Mouse (Mus musculus) heart, embryonic 11.5 days (tissue): ENCODE measurements around the gene Cpm. TPM values are rescaled to one million over a fixed set of nuclear protein-coding genes. Genes with fewer than 3 reads are reported as not detected.

Experiments
- ATAC-seq: fragments of 200-750 bp; cut with Nextera tagmentation; replicated peaks from 2 replicates; pipeline ENCODE4 v1.8.0; 2017; ENCODE audit warnings: moderate library complexity; ENCODE audit not compliant: insufficient number of reproducible peaks, low FRiP score, low TSS enrichment
- H3K27ac ChIP-seq: fragments of 300-500 bp; sonication (generic); 2 replicates; pipeline ENCODE4 v1.5.1; 2014; ENCODE audit warnings: mild to moderate bottlenecking, low read depth, low read length
- H3K27me3 ChIP-seq: fragments of 300-500 bp; sonication (generic); 2 replicates; pipeline ENCODE4 v1.6.1; 2014; ENCODE audit warnings: mild to moderate bottlenecking, low read length, mixed read lengths; ENCODE audit not compliant: control insufficient read depth, insufficient read depth
- H3K36me3 ChIP-seq: fragments of 300-500 bp; sonication (generic); 2 replicates; pipeline ENCODE4 v1.6.1; 2014; ENCODE audit warnings: mild to moderate bottlenecking, low read length, moderate library complexity, mixed read lengths; ENCODE audit not compliant: control insufficient read depth, insufficient read depth
- H3K4me1 ChIP-seq: fragments of 300-500 bp; sonication (generic); 2 replicates; pipeline ENCODE4 v1.6.1; 2014; ENCODE audit warnings: low read length; ENCODE audit not compliant: control insufficient read depth, insufficient read depth
- H3K4me2 ChIP-seq: fragments of 300-500 bp; sonication (generic); 2 replicates; pipeline ENCODE4 v1.6.1; 2014; ENCODE audit warnings: mild to moderate bottlenecking, moderate library complexity
- H3K4me3 ChIP-seq: fragments of 300-500 bp; sonication (generic); 2 replicates; pipeline ENCODE4 v1.5.1; 2014; ENCODE audit warnings: low read depth, low read length
- H3K9ac ChIP-seq: fragments of 300-500 bp; sonication (generic); 2 replicates; pipeline ENCODE4 v1.6.1; 2014; ENCODE audit warnings: mild to moderate bottlenecking, low read depth, low read length, moderate library complexity
- H3K9me3 ChIP-seq: fragments of 300-500 bp; sonication (generic); replicated peaks from 2 replicates; pipeline ENCODE4 v1.6.1; 2016; ENCODE audit warnings: low read length; ENCODE audit not compliant: control insufficient read depth
- WGBS: fragments of 180-500 bp; shearing (Covaris S2); extraction: QIAGEN DNeasy Blood & Tissue Kit; methylation state at CpG from one replicate; pipeline ENCODE4 v1.1.7; 2014; ENCODE audit not compliant: insufficient replicate concordance; 5-methylcytosine and 5-hydroxymethylcytosine counted together
- polyA plus RNA-seq: library from polyadenylated mRNA; unstranded; fragments of >200 nt; fragmentation: Nextera tagmentation; extraction: Ambion mirVana; gene quantifications from 2 replicates; pipeline ENCODE4 v1.2.1, GENCODE M21; 2014

Cpm gene
- polyA plus RNA-seq, 1 experiment from 2014 or later = 4.1 TPM

DNA sequence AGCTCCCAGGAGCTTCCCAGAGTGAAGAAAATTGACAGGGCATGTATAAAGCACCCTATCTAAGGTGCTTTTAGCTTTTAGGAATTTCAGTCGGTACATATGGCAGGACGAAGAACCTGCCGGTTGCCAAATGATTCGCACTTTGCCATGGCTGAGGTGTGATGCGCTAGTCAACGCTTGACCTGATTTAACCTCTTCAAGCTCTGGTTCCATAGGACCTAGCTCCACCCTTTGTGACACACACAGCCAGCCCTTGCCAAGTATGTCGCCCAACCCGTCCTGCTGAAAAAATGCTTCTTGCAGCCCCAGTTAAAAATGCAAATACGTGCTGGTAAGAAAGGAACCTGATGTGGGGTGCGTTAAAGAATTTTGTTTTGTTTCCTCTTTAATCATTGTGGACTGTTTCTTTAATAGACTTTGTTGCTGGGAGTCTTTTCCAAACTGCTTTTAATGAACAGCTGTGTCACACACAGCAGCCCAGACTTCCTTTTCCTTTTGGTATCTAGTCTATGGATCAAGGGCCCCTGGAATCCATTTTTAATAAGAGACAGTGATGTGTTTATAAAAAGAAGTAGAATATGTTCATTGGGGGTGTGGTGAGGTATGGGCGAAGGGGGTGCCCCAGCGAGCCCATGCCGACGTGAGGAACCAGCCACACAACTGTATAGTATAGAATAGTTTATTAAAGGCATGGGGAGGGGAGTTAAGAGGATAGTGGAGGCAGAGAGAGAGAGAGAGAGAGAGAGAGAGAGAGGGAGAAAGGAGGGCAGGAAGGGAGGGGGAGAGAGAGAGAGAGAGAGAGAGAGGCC lies 34.0 kb downstream of the Cpm start:
- no peaks in the 10 kb centered on the region for H3K36me3 ChIP-seq
- 72% methylated on average over 14 of the region's 14 CpGs for WGBS

DNA sequence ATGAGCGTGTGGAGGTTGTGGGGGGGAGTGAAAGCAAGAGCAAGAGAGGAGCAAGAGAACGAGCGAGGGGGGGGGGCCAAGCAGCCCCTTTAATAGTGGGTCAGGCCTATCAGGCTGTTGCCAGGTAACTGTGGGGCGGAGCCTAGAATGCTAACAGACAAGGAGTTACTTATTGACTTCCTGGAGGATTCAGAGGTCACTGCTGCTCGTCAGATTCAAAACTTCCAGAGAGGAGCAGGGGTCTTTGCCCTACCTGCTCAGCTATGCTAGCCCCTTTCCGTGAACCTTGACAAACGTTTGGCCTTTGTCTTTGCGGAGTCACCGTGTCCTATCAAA lies 34.5 kb downstream of the Cpm start:
- no peak for ATAC-seq
- no peaks in the 10 kb centered on the region for H3K27me3 ChIP-seq
- no peaks in the 10 kb centered on the region for H3K36me3 ChIP-seq
- 0 out of 2 replicates have a peak overlapping the region, but pooled peaks have one; percentile 30 for H3K9ac ChIP-seq
- no peaks in the 10 kb centered on the region for H3K4me1 ChIP-seq
- peak overlapping the region; percentile 59 for H3K4me2 ChIP-seq
- WGBS = 29% methylated on average over 9 of the region's 9 CpGs
- no peak overlapping the region for H3K27ac ChIP-seq
- H3K4me3 ChIP-seq = no peak overlapping the region
- H3K9me3 ChIP-seq = no peaks in the 10 kb centered on the region

More for the DNA sequence above, 34.0 kb downstream of the Cpm start:
- no peak overlapping the region for H3K27ac ChIP-seq
- H3K9ac ChIP-seq = no peak overlapping the region
- H3K4me2 ChIP-seq = peak overlapping the region; percentile 59
- no peak overlapping the region for H3K4me3 ChIP-seq
- H3K4me1 ChIP-seq = no peaks in the 10 kb centered on the region
- H3K9me3 ChIP-seq = no peaks in the 10 kb centered on the region
- H3K27me3 ChIP-seq = no peaks in the 10 kb centered on the region
- ATAC-seq = no peak

GRCm38 (mm10) chr10:117664208-117664925 lies 35.1 kb downstream of the Cpm start:
- H3K4me3 ChIP-seq = no peak overlapping the region
- no peak overlapping the region for H3K27ac ChIP-seq
- H3K36me3 ChIP-seq = no peaks in the 10 kb centered on the region
- no peaks in the 10 kb centered on the region for H3K27me3 ChIP-seq
- H3K9me3 ChIP-seq = no peaks in the 10 kb centered on the region
- H3K4me2 ChIP-seq = peak overlapping the region; percentile 59
- WGBS = 53% methylated on average over 14 of the region's 14 CpGs
- H3K9ac ChIP-seq = 0 out of 2 replicates have a peak overlapping the region, but pooled peaks have one; percentile 30
- no peaks in the 10 kb centered on the region for H3K4me1 ChIP-seq
- ATAC-seq = no peak

DNA sequence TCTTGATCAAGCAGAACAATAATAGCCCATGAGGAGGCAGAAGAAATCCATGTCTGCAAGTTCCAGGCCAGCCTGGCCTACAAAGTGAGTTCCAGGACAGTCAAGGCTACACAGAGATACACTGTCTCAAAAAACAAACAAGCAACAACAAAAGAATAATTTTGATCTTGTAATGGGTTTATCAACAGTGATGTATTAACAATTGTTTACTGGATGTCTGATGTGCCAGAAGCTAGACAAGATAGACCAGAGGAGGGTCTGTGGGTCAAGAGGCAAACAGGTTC lies 35.6 kb downstream of the Cpm start:
- H3K27ac ChIP-seq = no peak overlapping the region
- H3K4me3 ChIP-seq = no peak overlapping the region
- no peaks in the 10 kb centered on the region for H3K27me3 ChIP-seq
- H3K9ac ChIP-seq = no peak overlapping the region
- H3K9me3 ChIP-seq = no peaks in the 10 kb centered on the region
- H3K4me2 ChIP-seq = no peak overlapping the region
- no peaks in the 10 kb centered on the region for H3K36me3 ChIP-seq
- no peak for ATAC-seq
- no peaks in the 10 kb centered on the region for H3K4me1 ChIP-seq

DNA sequence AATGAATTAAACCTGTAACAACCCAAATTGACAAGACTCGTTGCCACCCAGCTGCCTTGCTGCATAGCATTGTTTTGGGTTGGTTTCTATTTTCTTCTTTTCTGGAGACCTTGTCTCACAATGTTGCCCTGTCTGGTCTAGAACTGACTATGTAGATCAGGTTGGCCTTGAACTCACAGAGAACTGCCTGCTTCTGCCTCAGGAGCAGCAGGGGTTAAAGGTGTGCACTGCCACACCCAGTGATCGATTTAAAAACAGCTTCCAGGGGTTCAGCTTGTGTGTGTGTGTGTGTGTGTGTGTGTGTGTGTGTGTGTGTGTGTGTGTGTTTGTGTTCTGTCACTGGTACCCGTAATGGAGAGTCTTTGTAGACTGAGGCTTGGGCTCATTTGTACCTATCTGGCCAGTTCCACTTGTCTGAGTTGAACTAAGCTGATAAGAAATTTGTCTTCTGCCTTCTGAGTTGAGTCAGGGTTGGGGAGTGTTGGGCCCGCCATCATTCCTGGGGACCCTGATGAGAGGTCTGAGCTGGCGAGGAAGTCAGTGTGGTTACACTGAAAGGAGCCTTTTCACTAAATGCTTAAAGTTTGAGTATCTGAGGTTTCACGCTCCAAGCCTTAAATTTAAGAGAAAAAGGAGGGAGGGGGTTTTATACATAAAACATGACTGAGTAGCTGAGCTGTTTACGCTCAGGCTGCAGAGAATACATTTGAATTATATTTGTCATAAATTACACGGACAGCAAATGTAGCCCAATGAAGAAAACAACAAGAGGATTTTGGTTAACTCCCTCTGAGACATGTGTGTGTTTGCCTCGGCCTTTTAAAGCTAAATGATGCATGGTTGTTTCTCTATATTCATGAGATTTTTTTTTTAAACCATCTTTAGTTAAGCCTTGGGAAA lies 36.3 kb downstream of the Cpm start:
- Histone ChIP-seq H3K4me2 (no peak overlapping the region), H3K9ac (no peak overlapping the region), H3K4me1 (no peaks in the 10 kb centered on the region), H3K4me3 (no peak overlapping the region), H3K36me3 (no peaks in the 10 kb centered on the region), H3K27ac (no peak overlapping the region), H3K27me3 (no peaks in the 10 kb centered on the region), H3K9me3 (no peaks in the 10 kb centered on the region)
- WGBS = 68% methylated on average over 9 of the region's 9 CpGs
- no peak for ATAC-seq

DNA sequence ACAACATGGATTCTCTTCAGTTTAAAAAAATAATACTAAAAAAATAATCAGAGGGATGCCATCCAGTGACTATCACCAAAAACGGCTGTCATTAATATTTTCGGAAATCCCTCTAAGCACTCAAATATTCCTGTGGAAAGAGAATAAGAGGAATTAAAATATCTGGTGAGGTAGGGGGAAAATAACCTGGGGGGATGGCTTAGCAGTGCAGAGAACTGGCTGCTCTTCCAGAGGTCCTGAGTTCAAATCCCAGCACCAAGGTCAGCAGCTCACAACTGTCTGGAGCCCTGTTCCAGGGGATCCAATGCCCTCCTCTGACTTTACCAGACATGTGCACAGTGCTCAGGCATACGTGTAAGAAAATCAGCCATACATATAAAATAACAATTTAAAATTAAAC lies 37.1 kb downstream of the Cpm start:
- Histone ChIP-seq H3K9me3 (no peaks in the 10 kb centered on the region), H3K36me3 (no peaks in the 10 kb centered on the region), H3K4me3 (no peak overlapping the region), H3K9ac (no peak overlapping the region), H3K4me1 (no peaks in the 10 kb centered on the region), H3K4me2 (no peak overlapping the region), H3K27me3 (no peaks in the 10 kb centered on the region), H3K27ac (no peak overlapping the region)
- 80% methylated on average over 3 of the region's 3 CpGs for WGBS
- no peak for ATAC-seq

- ATAC-seq = no peak
- no peak overlapping the region for H3K27ac ChIP-seq
- no peak overlapping the region for H3K4me3 ChIP-seq
- H3K9ac ChIP-seq = no peak overlapping the region
- H3K9me3 ChIP-seq = no peaks in the 10 kb centered on the region
- H3K36me3 ChIP-seq = no peaks in the 10 kb centered on the region
- H3K4me1 ChIP-seq = no peaks in the 10 kb centered on the region
- H3K27me3 ChIP-seq = no peaks in the 10 kb centered on the region
- no peak overlapping the region for H3K4me2 ChIP-seq
- WGBS = 88% methylated on average over 9 of the region's 9 CpGs
Measured at GRCm38 (mm10) chr10:117666947-117667630, 37.8 kb downstream of the Cpm start.
